Mouse (Mus musculus) brain, embryonic 14.5 days (tissue): ENCODE data around the gene Ndufs2.

Experiments used
- CTCF ChIP-seq: fragments of 200-500 bp; IDR thresholded peaks from 2 replicates; pipeline ENCODE4 v1.5.1; 2012; ENCODE audit warnings: inconsistent platforms, mild to moderate bottlenecking, moderate library complexity, borderline replicate concordance; ENCODE audit not compliant: insufficient read depth, insufficient read length; ENCODE audit errors: extremely low read depth
- POLR2A ChIP-seq: fragments of 200-500 bp; IDR thresholded peaks from 2 replicates; pipeline ENCODE4 v1.6.1; 2012; ENCODE audit warnings: mild to moderate bottlenecking, inconsistent platforms, borderline replicate concordance; ENCODE audit not compliant: poor library complexity, insufficient read depth, insufficient read length, severe bottlenecking; ENCODE audit errors: extremely low read depth

GRCm38 (mm10) chr1:171223796-171224195 is 27.4 kb downstream of the Ndufs2 start:
- TF ChIP-seq CTCF: no peak
- no peak for TF ChIP-seq POLR2A
